Mouse (Mus musculus): Measurements from ENCODE around the gene Arf6.
"Not testable (repeated sequence)": the region's sequence is repeated elsewhere in the genome, so short reads cannot be mapped to it uniquely, and the experiment has no call there.

Arf6 gene

DNA sequence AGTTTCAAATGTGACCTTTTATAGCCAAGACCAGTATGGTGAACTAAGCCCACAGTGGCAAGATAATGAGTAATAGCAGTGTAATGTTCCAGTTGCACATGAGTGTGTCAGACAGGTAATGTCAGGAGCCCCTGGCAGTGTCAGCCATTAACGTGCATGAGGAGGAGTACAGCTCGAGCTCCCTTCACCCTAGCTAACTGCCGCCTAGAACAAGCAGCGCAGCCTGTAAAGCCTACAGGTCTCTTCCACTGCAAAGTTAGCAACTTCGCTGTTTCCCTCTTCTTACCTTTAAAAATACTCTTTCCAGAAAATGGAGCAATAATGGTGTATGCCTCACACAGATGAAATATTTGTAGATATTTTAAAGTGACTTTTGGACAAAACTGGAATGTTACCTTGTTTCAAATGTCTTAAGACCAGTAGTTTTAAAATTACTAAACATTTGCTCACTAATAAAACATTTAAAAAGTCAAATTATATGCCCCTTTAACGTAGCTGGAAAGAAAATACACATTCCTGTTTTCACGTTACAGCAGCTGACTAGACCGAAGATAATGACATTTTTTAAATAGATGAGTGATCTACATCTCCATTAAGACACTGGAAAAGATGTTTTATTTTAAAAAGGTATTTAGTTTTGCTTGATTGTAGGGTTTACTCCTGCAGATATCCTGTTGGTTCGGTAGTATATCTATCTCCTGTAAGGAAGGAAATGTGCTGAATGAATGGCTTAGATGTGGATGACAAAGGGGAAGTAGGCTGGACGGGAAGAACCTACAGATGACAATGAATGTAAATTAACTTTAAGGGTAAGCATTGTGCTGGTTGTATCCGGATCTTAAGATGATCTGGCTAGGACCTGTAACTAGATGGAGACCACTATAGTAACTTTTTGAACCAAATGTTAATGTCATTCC is 2.2 kb downstream of the Arf6 start:
- DNase-seq (ENCODE audit: low spot score): no peak

DNA sequence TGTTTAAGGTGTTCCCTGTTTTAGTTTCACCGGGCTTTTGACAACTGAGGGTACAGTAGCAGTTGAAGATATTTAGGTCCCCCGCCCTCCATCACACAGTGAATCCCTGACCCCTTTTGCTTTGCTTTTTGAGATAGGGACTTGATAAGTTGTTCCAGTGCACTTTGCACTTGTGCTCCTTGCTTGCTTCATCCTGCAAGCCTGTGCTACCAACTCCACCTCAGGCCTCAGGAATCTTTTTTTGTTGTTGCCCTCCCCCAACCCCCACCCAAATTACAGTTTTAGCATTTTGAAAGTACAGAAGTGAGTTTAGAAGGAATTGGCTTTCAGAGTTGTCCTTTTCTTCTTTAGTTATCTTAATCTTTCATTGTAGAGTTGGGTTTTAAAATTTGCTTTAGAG is 4.2 kb downstream of the Arf6 start:
- no peak for DNase-seq (ENCODE audit: low spot score)

DNA sequence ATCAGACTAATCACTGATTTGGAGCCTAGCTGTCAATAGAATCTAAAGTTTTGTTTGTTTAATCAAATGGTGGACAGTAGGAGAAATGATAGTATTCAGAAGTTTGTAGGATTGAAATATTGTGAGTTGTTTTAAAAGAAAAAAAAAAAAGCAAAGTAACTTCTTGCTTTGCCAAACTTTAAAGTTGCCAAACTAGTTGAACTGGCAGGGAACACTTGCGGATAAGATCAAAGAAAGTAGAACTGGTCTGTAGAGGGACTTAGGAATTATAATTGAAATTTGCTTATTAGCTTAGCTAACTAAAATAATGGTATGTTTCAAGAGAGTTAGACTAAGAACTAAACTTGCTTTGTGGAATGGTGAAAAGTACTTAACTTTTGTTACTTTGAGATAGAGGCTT is 5.2 kb downstream of the Arf6 start:
- no peak for DNase-seq (ENCODE audit: low spot score)

DNA sequence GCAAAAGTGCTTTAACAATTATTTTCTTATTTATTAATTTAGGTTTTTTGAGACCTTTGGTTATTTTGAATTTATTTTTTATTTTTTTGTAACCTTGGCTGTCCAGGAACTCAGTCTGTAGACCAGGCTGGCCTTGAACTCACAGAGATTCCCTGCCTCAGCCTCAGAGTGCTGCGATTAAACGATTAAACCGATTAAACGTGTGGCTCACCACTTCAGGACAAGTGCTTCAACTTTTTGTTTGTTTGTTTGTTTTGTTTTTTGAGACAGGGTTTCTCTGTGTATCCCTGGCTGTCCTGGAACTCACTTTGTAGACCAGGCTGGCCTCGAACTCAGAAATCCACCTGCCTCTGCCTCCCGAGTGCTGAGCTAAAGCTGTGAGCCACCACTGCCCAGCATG is 5.7 kb downstream of the Arf6 start:
- not testable (repeated sequence) for DNase-seq (ENCODE audit: low spot score)

DNA sequence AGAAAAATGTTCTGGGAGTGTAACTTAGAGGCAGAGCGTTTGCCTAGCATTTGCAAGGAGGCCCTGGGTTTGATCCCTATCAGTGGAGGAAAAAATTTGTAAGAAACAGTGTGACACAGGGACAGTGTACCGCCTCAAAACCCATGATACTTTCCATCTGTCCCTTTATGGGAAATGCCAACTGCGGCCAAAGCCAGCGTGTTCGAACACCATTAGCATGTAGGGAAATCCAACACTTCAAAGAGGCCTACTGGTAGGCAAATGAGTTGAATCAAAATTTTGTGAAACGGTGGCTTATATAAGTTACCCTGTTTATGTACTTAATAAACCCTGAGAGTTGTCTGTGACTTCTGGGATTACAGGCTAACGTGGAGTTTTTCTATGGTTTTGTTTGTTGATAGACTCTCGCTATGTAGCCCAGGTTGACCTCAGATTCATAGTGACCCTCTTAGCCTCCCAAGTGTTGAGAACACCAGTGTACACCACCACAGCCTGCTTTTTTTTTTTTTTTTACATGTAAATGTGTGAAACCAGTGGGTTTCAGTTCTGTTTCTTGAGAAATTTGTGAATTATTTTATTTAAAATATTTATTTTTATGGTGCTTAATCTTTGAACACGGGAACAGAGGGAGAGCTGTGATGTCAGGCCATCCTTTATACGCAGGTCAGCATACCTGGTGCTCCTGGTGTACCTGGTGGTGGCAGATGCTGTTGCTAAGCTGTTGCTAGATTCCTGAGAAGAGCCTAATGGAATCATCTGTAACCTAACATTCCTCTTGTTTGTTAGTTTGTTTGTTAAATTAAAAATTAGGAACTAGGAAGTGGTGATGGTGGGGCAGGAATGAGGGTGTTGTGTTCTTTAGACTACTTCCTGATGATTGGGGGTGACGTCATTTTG is 6.9 kb downstream of the Arf6 start:
- DNase-seq (ENCODE audit: low spot score): no peak

DNA sequence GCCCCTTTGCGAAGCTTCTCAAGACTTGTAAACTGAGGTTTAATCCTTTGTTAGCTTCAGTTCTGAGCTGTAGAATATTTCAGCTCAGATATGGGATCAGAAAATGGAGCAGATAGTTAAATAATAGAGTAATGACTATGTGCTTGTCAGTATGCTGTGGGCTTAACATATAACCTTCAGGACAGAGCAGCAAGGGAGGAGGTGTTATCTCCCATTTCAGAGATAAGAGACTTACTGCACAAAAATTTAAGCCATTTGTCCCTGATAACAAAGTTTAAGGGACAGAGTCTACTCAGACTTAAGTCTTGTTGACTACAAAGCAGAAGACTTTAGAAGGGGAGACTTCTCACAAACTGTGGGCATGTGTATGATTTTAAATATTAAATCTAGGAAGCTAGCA is 10.9 kb downstream of the Arf6 start:
- no peak for DNase-seq (ENCODE audit: low spot score)

DNA sequence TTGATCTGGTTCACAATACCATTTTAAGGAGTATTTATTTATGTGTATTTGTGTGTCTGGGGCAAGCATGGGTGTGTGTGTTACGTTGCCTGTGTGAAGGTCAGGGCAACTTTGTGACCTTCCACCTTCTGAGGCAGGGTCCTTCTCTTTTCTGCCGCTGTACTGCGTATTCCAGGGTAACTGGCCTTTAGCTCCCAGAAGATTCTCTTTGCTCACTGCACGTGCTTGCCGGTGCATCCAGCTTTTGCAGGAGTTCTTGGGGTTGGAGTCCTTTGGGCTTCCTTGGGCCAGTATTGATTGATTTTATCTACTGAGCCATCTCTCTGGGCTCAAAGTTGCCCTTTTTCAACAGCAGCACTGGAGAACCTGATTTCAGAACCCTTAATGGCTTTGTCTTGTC is 12.7 kb downstream of the Arf6 start:
- DNase-seq (ENCODE audit: low spot score): no peak

DNA sequence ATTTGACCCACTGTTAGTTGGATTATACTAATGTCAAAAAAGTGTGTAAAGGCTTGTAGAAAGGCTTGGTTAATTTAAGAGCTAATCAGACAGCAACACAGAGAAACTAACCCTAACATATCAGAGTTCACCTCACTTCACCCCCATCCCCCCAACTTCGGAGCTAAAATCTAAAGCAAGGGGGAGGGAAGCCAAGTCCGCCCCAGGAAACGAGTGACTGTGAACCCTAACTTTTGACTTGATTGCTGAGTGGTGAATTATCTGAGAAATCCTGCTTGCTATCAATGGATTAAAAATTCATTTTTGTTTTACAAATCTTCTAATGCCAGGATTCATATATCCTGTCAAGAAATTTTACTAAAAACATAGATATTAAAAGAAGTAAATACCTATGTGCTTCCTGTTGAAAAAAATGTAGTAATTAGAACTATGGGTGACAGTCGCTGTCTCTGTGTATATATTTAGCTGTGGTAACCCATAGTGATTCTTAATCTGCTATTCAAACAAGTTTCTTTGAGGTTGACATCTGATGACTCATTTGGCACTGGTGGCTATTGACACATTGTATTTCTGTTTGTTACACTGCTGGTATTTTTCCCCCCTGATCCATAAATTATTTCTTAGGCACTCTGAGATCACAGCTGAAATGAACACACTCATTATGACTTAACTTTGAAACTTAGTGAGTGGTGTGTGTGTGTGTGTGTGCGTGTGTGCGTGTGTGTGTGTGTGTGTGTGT is 13.8 kb downstream of the Arf6 start:
- no peak for DNase-seq (ENCODE audit: low spot score)

DNA sequence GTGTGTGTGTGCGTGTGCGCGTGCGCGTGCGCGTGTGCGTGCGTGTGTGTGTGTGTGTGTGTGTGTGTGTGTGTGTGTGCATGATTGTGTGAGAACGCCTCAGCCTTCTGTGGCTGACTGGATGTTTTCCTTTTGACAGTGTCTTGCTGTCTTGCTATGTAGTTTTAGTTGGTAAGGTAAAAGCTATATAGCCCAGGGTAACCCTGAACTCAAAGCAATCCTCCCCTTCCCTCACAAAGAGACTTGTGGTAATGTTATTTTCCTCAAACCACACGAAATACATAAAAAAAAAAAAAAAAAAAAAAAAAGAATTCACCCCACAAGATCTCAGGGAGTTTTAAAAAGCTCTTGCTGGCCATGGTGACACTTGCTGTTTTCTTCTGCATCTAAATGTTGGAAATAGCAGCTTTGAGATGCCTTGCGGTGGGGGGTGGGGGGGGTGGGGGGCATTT is 14.4 kb downstream of the Arf6 start:
- DNase-seq (ENCODE audit: low spot score): not testable (repeated sequence)

DNA sequence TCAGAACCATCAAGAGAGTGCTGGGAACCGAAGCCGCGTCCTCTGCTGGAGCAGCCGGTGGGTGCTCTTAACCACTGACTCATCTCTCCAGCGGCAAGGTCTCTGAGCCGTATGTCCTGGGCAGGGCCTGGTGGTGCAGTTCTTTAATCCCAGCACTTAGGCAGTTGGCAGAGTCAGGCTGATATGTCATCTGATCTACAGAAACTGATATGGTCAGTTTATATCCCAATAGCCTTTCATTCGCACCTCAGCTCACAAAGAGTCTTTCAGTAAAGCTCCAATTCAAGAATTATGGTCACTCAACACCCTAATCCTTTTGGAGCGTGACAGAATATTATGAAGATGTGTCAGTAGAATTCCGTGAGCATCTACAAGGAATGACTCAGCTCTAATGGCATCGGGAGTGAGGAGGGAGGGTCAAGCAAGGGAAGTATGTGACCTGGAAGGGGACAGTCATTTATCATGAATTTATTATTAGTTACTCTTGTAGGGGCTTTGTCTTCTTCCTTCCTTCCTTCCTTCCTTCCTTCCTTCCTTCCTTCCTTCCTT is 16.4 kb downstream of the Arf6 start:
- DNase-seq (ENCODE audit: low spot score): no peak

DNA sequence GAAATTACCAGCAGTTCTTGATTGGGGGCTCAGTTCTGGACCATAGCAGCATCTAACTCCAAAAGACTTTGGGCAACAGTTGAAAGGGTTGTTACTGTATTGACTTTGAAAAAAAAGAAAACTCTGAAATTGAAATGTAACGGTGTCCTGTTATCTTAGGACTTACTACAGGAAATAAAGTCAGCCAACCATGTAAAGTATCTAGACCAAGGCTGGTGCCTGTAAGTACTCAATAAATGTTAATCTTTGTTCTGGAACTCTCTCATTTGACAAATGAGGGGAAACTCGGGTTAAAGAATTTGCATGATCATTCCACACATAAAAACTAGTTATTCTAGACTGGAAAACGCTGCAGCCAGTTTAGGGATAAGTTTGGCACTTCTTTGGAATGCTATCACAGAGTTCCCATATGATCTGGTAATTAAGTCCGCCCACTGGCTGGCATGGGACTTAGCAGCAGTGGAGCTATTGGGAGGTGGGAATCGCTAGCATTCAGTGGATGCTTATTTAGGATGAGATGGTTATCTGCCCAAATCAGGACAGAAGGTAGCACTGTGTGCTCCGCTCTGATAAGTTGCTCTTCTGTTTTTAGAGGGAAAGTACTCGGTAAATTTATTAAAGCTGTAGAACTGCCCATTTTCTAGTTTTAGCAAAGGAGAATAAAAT is 17.5 kb downstream of the Arf6 start:
- no peak for DNase-seq (ENCODE audit: low spot score)

DNA sequence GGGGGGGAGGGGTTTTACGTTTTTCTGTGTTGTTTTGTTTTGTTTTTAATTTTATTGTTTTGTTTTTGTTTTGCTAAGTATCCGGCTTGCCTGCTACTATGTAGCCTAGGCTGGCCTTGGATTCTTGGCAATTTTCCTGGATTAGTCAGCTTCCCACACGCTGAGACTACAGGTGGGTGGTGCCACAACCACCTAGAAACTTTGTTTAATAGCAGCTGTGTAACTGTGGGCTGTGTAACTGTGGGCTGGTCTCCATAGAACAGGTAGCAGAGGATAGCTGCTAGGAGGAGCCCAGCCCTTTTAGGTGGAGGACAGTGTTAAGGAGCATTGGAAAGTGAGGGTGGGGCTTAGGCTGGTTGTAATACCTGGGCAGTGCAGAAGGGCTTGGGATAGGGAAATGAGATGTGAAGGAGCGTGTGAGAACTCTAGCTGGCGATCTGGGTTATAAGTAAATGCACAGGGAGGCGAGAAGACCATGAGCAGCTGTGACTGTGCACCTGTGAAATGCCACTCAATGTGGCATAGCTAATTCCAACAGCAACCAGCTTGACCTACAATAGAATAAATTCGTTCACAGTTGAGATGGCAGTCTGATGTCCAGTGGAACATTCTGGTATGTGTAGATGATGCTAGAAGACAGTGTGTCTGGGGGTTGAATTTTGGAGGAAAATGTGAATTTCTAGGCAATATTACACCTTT is 18.2 kb downstream of the Arf6 start:
- no peak for DNase-seq (ENCODE audit: low spot score)

DNA sequence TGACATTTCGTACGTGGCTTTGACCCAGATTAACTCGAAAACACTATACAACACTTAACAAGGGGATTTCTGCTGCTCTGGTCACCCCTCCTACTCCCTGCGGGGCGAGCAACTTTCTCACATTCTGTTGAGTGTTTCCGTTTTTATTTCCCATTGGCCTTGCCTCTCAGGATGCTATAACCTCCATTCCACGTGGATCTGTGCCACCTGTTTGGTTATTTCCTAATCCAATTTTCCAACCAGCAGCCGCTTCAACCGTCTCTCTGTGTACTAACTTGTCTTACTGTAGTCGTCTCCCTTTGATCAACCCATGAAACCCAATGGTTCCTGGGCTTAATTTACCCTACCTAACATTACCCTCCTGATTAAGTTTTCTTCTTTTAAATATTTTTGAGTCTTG is 21.1 kb downstream of the Arf6 start:
- DNase-seq (ENCODE audit: low spot score): no peak

DNA sequence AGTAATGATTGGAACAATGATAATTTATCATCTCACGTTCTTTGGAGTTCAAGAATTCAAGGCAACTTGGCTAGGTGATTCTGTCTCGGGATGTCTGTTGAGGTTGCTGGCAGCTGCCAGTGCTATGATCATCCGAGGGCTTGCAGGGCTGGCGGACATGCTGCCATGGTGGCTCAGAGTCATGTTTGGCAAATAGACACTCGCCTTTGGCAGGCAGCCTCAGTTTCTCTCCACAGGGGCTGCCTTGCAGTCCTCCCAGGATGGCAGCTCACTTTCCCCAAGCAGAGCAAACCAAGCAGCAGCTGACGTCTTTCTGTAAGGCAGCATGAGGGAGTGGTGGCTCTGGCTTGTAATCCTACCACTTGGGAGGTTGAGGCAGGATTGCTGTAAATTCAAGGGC is 22.5 kb downstream of the Arf6 start:
- DNase-seq (ENCODE audit: low spot score): no peak

DNA sequence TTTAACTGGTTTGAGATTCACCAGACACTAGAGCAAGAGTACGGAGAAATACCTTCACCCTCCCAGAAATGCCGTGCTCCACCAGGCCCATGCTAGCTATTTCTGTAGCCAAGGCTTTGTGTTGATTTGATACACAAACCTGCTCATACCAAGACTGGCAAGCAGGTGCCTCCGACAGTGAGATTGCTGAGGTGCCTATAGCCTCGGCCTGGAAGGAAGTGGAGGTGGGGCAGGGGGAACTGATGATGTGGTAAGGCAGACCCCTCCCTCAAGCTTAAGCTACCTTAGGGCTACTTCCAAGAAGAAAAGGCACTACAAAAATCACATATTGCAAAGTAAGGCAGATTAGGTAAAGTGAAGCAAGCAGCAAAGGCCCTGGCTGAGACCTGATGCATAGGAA is 28.4 kb downstream of the Arf6 start:
- DNase-seq (ENCODE audit: low spot score): no peak

DNA sequence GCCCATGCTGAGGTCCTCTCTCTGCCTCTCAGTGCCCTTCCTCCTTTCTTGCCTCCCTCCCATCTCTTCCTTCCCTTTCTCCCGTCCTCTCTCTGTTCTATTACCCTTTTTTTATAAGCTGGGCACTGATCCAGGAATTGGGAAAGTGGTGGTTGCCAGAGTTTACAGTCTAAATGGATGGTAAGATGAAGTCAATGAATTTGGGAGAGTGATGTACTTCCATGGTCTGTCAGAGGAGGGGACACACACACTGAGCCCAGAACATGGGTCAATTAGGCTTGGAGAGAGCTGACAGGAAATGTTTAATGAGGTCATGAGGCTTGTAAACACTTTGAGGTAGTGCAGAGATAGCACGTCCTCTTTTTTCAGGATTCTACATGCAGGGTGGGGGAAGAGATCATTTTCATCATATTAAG is 28.9 kb downstream of the Arf6 start:
- peak; percentile 21 for DNase-seq (ENCODE audit: low spot score)

DNA sequence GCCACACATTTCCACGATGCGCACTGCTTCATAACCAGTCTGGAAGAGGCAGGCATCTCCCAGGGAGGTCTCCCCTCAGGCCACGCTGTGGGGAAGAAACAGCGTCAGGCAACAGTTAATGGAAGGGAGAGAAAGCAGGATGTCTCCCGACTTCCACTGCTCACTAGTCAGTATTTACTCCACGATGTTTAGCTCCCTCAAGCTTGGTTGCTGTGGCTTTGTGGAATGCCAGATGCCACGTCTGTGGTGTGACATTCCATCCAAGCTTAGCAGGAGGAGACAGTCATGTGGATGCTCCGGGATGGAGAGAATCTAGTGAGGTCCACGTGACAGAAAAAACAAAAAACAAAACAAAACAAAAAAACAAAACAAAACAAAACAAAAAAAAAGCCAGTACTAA is 30.1 kb downstream of the Arf6 start:
- DNase-seq (ENCODE audit: low spot score): no peak

DNA sequence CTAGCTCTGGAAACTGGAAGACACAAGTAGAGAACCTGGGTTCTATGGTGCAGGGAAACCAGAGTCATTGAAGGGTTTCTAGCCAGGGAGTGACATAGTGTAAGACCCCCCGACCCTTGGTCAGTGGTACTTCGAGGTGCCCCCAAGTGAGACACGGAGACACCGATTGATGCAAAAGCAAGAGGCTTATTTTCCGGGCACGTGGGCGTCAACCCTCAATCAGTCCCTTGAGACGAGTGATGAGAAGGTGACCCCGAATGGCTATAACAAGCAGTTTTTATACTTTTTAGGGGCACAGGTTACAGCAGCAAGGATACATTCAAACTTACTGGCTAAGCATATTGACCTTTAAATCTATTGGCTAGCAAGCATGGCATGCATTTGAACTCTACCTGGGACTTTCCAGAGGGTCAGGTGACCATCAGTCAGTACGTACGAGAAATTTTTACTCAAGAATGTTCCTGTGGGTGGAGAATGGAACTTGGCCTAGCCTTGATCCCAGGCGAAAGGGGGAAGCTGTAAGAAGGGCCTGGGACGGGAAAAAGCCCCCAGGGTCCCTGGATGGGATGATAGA is 30.7 kb downstream of the Arf6 start:
- DNase-seq (ENCODE audit: low spot score): no peak

DNA sequence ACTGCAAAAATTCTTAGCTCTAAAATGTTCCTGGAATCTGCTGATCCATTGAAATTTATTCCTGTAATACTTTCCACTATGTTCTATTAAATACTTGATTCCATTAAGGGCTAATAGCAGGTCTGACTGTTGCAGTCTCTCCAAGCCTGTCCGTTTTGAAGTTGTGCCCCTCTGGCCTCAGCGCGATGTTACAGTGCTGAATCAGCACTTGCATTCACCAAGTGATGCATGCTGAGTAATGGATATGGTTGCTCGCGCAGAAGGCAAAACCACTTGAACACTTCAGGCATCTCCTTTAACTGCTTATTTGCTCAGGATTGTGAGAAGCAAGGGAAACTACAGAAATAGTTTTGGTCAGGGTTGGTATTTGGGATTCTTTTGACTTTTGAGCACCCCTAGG is 38.8 kb downstream of the Arf6 start:
- no peak for DNase-seq (ENCODE audit: low spot score)

DNA sequence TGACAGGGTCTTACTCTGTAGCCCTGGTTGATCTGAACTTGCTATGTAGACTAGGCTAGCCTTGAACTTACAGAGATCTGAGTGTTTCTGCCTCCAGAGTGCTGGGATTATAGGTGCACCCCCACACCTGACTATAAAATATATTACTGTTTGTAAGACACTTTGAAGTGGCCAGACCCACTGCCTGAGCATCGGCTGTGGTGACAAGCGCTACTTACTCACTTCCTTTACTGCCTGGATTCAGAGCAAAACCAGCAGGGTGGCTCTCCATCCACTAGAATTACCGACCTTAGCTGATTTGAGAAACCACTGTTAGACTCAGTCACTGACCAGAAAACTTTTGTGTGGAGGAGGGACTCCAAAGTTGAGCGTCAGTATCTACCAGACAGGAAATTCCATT is 40.0 kb downstream of the Arf6 start:
- no peak for DNase-seq (ENCODE audit: low spot score)

DNA sequence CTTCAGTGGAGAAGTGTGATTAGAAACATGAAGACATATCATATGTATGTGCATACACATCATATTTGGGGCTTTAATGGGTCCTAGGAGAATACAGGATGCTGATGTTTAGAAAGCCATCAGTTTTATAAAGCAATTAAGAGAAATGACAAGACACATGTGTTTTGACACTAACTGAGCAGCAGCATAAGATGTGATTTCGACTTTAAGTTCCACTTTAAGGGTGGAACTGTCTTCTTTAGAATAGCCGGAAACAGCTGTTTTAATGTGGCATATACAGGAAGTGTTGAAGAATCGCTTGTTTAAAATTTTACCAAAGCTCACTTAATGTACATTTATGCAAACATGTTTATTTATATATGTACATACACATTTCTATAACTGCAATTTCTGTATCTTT is 41.4 kb downstream of the Arf6 start:
- DNase-seq (ENCODE audit: low spot score): no peak

Measured in adipocyte (in vitro differentiated cells).